Mouse (Mus musculus) bone marrow, adult 2 months (tissue): Measurements from ENCODE around the gene Selenon. TPM values are rescaled to one million over a fixed set of nuclear protein-coding genes. Genes with fewer than 3 reads are reported as not detected.

Experiments used
- H3K27ac ChIP-seq: fragments of 200-500 bp; 2 replicates; pipeline ENCODE4 v1.5.1; 2012; ENCODE audit warnings: low read depth, mild to moderate bottlenecking, control low read depth, inconsistent platforms, low read length; ENCODE audit not compliant: control insufficient read depth, poor library complexity, insufficient read depth
- H3K4me1 ChIP-seq: fragments of 200-500 bp; 2 replicates; pipeline ENCODE4 v1.6.1; 2011; ENCODE audit warnings: low read length; ENCODE audit not compliant: control insufficient read depth, insufficient read depth
- H3K4me3 ChIP-seq: fragments of 200-500 bp; replicated peaks from 2 replicates; pipeline ENCODE3; 2011; ENCODE audit warnings: mild to moderate bottlenecking, low read depth, low read length, control low read depth; ENCODE audit not compliant: control insufficient read depth
- CTCF ChIP-seq: fragments of 200-500 bp; IDR thresholded peaks from 2 replicates; pipeline ENCODE4 v1.5.1; 2011; ENCODE audit warnings: low read length, control low read depth; ENCODE audit not compliant: control insufficient read depth, insufficient read depth
- POLR2A ChIP-seq: fragments of 200-500 bp; IDR thresholded peaks from 2 replicates; pipeline ENCODE4 v1.6.1; 2011; ENCODE audit warnings: low read depth, mild to moderate bottlenecking, control low read depth, low read length, borderline replicate concordance; ENCODE audit not compliant: control insufficient read depth
- WGBS: fragments of 180-500 bp; shearing (Covaris S2); methylation state at CpG from one replicate; pipeline ENCODE4 v1.1.7; 2018; 5-methylcytosine and 5-hydroxymethylcytosine counted together
- polyA plus RNA-seq: library from polyadenylated mRNA; stranded (reverse); fragments of >200 nt; gene quantifications from 2 replicates; pipeline ENCODE4 v1.2.4, GENCODE M21; 2011; ENCODE audit warnings: low replicate concordance; ENCODE audit not compliant: missing spikeins, insufficient read depth, insufficient read length

The Selenon gene
- polyA plus RNA-seq, 1 experiment = 8.4 TPM

DNA sequence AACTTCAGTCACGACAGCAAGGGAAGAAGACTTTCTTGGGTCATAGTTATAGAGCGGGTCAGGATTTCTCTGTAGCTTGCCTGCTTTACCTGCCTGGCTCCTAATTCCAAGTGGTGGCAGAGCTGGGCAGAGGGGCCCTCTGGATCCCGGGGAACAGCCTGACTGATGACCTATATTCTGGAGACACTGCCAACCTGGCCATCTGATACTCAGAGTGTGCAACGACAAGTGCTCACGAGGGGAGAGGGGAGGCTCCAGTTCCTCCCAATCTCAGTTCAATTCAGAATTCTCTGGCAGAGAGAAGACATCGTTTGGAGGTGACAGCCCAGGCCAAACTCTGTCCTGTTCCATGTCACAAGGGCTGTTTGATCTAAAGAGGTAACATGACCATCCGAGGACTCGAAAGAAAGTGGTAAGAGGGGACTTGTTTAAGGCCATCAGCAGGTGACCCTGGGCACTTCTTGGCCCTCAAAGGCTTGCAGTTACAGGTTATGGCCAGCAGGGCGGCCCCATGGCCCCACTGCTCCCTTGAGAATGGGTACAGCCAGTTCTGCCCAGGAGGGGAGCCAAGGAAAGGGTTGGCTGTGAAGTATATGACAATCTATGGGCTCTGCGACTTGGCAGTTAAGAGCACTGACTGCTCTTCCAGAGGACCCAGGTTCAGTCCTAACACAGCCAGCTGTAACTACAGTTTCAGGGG, 38.4 kb upstream of the Selenon start:
- peaks cover 13% of the 10 kb centered on the region for H3K4me1 ChIP-seq
- no peak overlapping the region for H3K4me3 ChIP-seq
- TF ChIP-seq CTCF = peak; percentile 46; the same call in 1 of the 2 replicates
- TF ChIP-seq POLR2A = no peak
- 86% methylated on average over 10 of the region's 10 CpGs for whole genome bisulfite sequencing
- no peak overlapping the region for H3K27ac ChIP-seq

DNA sequence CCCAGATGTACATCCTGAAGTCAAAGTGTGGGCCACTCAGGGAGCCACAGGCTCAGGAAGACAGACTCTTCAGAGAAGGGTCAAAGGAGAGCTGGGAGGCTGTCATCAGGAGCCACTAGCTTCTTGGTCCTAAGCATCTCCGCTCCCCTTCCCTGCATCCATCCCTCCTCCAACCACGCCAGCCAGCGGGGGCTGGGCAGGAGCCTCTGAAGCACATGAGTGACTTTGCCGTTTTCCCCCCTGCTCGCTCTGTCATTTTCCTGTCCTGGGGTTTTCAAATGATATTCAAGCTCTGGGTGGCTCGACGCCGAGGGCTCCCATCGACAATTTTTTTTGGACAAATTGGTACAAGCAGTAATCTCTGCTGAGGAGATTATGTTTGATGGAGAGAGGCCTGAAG, 37.8 kb upstream of the Selenon start:
- TF ChIP-seq CTCF (no peak), POLR2A (no peak)
- Histone ChIP-seq H3K4me1 (peaks cover 11% of the 10 kb centered on the region), H3K27ac (no peak overlapping the region), H3K4me3 (no peak overlapping the region)
- whole genome bisulfite sequencing = 89% methylated on average over 9 of the region's 9 CpGs

DNA sequence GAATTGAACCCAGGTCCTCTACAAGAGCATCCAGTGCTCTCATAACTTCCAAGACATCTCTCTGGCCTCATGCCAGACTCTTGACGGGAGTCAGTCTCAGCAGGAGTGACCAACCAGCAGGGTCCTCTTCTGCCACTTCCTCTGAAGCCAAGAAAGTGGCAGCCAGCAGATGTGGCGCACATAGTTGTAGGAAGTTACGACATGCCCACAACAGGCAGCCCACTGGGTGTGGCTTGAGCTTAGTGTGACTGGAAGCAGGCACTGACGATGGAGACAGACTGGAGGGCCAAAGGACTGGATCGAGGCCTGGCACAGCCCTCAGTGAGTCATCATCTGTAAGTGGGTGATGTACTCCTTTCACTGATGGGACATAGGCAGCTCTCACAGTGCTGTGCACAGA, 37.0 kb upstream of the Selenon start:
- 36% methylated on average over 5 of the region's 5 CpGs for WGBS
- TF ChIP-seq POLR2A = no peak
- TF ChIP-seq CTCF = no peak
- Histone ChIP-seq H3K27ac (peak overlapping the region; percentile 25), H3K4me1 (peaks cover 9% of the 10 kb centered on the region), H3K4me3 (no peak overlapping the region)

GRCm38 (mm10) chr4:134588287-134588686, 36.3 kb upstream of the Selenon start:
- H3K4me1 ChIP-seq = peaks cover 9% of the 10 kb centered on the region
- 59% methylated on average over 9 of the region's 9 CpGs for WGBS
- no peak overlapping the region for H3K4me3 ChIP-seq
- TF ChIP-seq POLR2A (no peak), CTCF (no peak)
- peak overlapping the region; percentile 25; the same call in 1 of the 2 replicates for H3K27ac ChIP-seq

GRCm38 (mm10) chr4:134587636-134588197, 35.8 kb upstream of the Selenon start:
- Histone ChIP-seq H3K4me1 (peaks cover 9% of the 10 kb centered on the region), H3K4me3 (no peak overlapping the region), H3K27ac (0 out of 2 replicates have a peak overlapping the region, but pooled peaks have one; percentile 1)
- TF ChIP-seq CTCF (no peak), POLR2A (no peak)
- WGBS = 55% methylated on average over 11 of the region's 11 CpGs

DNA sequence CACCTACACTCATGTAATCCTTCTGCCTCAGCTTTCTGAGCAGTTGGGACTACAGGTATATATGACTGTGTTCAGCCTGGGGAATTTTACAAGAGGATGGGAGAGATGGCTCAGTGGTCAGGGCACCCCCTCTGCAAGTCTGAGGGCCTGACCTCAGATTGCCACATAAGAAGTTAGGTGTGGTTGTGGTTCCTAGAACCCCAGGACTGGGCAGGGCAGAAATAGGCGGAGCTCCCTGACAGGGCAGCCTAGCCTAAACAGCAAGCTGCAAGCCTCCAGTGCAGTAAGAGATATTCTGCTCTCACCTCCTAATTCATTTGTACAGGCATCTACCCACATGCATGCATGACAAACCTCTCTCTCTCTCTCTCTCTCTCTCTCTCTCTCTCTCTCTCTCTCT, 34.7 kb upstream of the Selenon start:
- H3K4me1 ChIP-seq = peaks cover 7% of the 10 kb centered on the region
- TF ChIP-seq CTCF (no peak), POLR2A (no peak)
- H3K27ac ChIP-seq = no peak overlapping the region
- 22% methylated on average over 1 of the region's 1 CpGs for WGBS
- no peak overlapping the region for H3K4me3 ChIP-seq

- no peak for TF ChIP-seq POLR2A
- TF ChIP-seq CTCF = no peak
- H3K4me3 ChIP-seq = no peak overlapping the region
- H3K4me1 ChIP-seq = peaks cover 7% of the 10 kb centered on the region; the same call in 1 of the 2 replicates
- H3K27ac ChIP-seq = no peak overlapping the region
- WGBS = 49% methylated on average over 7 of the region's 7 CpGs
These were observed 34.2 kb upstream of the Selenon start for GRCm38 (mm10) chr4:134586126-134586525.

DNA sequence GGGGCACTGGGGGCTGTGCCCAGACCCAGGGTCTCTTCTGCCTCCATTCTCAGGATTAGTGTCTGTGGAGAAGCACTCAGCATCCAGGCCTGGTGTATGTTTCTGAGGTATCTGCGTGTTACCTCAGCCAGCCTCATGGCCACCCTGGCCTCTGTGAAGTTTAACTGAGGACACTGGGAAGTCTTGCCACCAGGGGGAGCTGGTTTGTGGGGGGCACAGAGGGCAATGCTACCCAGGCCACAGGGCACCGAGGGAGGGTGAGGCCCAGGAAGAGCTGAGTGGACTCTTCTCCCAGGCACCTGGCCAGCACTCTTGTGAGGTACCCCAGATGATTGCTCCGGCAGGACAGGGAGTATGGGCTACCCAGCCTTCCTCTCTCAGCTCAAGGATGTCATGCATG, 31.5 kb upstream of the Selenon start:
- Histone ChIP-seq H3K4me1 (peaks cover 5% of the 10 kb centered on the region; the same call in 1 of the 2 replicates), H3K27ac (no peak overlapping the region), H3K4me3 (no peak overlapping the region)
- WGBS = 40% methylated on average over 3 of the region's 3 CpGs
- TF ChIP-seq POLR2A (no peak), CTCF (peak; percentile 77)
